Mouse (Mus musculus): ENCODE measurements around the gene Nlrp1a. TPM values are rescaled to one million over a fixed set of nuclear protein-coding genes. Genes with fewer than 3 reads are reported as not detected.

The Nlrp1a gene
- polyA plus RNA-seq, 1 experiment from 2014 or later, result 0.04 TPM

Other genes with a start within 250 kb of the Nlrp1a start
- 148 and 151 TPM in 2 replicates for gene Nup88, start 174.7 kb downstream of the Nlrp1a start, polyA plus RNA-seq (2016; fragmentation: Nextera tagmentation; extraction: Ambion mirVana)
- gene Rpain, start 174.5 kb downstream of the Nlrp1a start, polyA plus RNA-seq (2016; fragmentation: Nextera tagmentation; extraction: Ambion mirVana), result 68.2 and 75.6 TPM in 2 replicates
- 209 and 224 TPM in 2 replicates for gene C1qbp, start 161.7 kb downstream of the Nlrp1a start, polyA plus RNA-seq (2016; fragmentation: Nextera tagmentation; extraction: Ambion mirVana)
- 19.3 and 20.0 TPM in 2 replicates for gene Dhx33, start 140.3 kb downstream of the Nlrp1a start, polyA plus RNA-seq (2016; fragmentation: Nextera tagmentation; extraction: Ambion mirVana)
- gene Mis12, start 125.1 kb downstream of the Nlrp1a start, polyA plus RNA-seq (2016; fragmentation: Nextera tagmentation; extraction: Ambion mirVana), result 52.7 and 57.1 TPM in 2 replicates
- 44.6 and 47.1 TPM in 2 replicates for gene Derl2, start 124.9 kb downstream of the Nlrp1a start, polyA plus RNA-seq (2016; fragmentation: Nextera tagmentation; extraction: Ambion mirVana)
- gene 6330403K07Rik, start 111.2 kb downstream of the Nlrp1a start, polyA plus RNA-seq (2016; fragmentation: Nextera tagmentation; extraction: Ambion mirVana), result 406 and 410 TPM in 2 replicates
- not detected in 2 replicates for gene Nlrp1b, start 86.0 kb upstream of the Nlrp1a start, polyA plus RNA-seq (2016; fragmentation: Nextera tagmentation; extraction: Ambion mirVana)

Data from midbrain, embryonic 12.5 days (tissue).